Mouse (Mus musculus): ENCODE measurements around the gene Gm7029. TPM values are rescaled to one million over a fixed set of nuclear protein-coding genes. Genes with fewer than 3 reads are reported as not detected.

The Gm7029 gene
- polyA plus RNA-seq, 1 experiment from 2014 or later, result not detected

- H3K9ac ChIP-seq (ENCODE audit: low read length), result peak within 1 kb of the TSS; percentile 95
- H3K27ac ChIP-seq (ENCODE audit: low read length), result peak within 1 kb of the TSS; percentile 94
- no peaks in the 10 kb centered on the region for H3K27me3 ChIP-seq (ENCODE audit: control insufficient read depth, insufficient read depth, low read depth, low read length)
- ATAC-seq (ENCODE audit: low read depth), result peak; percentile 97
- H3K4me1 ChIP-seq (replicated peaks; ENCODE audit: control insufficient read depth, insufficient read depth, low read length), result peaks cover 8% of the 10 kb centered on the region
- peaks cover 27% of the 10 kb centered on the region for H3K36me3 ChIP-seq (ENCODE audit: control insufficient read depth, insufficient read depth, low read length)
- peak within 1 kb of the TSS; percentile 92 for H3K4me2 ChIP-seq (ENCODE audit: low read depth, low read length)
- WGBS, result under 1% methylated on average over 68 of the region's 68 CpGs
- no peaks in the 10 kb centered on the region for H3K9me3 ChIP-seq (ENCODE audit: control insufficient read depth, low read length)
- H3K4me3 ChIP-seq (ENCODE audit: low read length), result peak within 1 kb of the TSS; percentile 99
Measured at GRCm38 (mm10) chr17:33909077-33909868, 35.6 kb downstream of the Gm7029 start, which contains the start of gene Daxx. TSS of gene Daxx (plus strand) at chr17:33909414.

- Histone ChIP-seq H3K4me3 (ENCODE audit: low read length) (peak overlapping the region; percentile 99), H3K27ac (ENCODE audit: low read length) (peak overlapping the region; percentile 94), H3K4me1 (replicated peaks; ENCODE audit: control insufficient read depth, insufficient read depth, low read length) (peaks cover 10% of the 10 kb centered on the region), H3K9ac (ENCODE audit: low read length) (peak overlapping the region; percentile 95), H3K36me3 (ENCODE audit: control insufficient read depth, insufficient read depth, low read length) (peaks cover 28% of the 10 kb centered on the region), H3K27me3 (ENCODE audit: control insufficient read depth, insufficient read depth, low read depth, low read length) (no peaks in the 10 kb centered on the region), H3K4me2 (ENCODE audit: low read depth, low read length) (peak overlapping the region; percentile 92), H3K9me3 (ENCODE audit: control insufficient read depth, low read length) (no peaks in the 10 kb centered on the region)
- WGBS, result under 1% methylated on average over 14 of the region's 14 CpGs
- no peak for ATAC-seq (ENCODE audit: low read depth)
Measured at GRCm38 (mm10) chr17:33909869-33910250, 36.2 kb downstream of the Gm7029 start.

- peak overlapping the region; percentile 94 for H3K27ac ChIP-seq (ENCODE audit: low read length)
- H3K27me3 ChIP-seq (ENCODE audit: control insufficient read depth, insufficient read depth, low read depth, low read length), result no peaks in the 10 kb centered on the region
Measured at GRCm38 (mm10) chr17:33910346-33911051, 36.9 kb downstream of the Gm7029 start.

DNA sequence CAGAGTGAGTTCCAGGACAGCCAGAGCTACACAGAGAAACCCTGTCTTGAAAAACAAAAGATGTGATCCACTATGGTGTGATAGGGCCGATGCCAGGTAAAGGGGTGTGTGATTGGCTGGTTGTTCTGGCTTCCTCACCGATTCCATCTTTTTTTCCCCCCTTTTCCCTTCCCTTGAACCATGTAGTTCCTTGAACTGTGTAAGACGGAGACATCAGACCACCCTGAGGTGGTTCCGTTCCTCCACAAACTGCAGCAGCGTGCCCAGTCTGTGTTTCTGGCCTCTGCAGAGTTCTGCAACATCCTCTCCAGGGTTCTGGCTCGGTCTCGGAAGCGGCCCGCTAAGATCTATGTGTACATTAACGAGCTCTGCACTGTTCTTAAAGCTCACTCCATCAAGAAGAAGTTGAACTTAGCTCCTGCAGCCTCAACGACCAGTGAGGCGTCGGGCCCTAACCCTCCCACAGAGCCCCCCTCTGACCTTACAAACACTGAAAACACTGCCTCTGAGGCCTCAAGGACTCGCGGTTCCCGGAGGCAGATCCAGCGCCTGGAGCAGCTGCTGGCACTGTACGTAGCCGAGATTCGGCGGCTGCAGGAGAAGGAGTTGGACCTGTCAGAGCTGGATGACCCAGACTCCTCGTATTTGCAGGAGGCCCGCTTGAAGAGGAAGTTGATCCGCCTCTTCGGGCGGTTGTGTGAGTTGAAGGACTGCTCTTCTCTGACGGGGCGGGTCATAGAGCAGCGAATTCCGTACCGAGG lies 37.6 kb downstream of the Gm7029 start:
- Histone ChIP-seq H3K27ac (ENCODE audit: low read length) (no peak overlapping the region), H3K4me3 (ENCODE audit: low read length) (no peak overlapping the region), H3K9me3 (ENCODE audit: control insufficient read depth, low read length) (no peaks in the 10 kb centered on the region), H3K4me1 (replicated peaks; ENCODE audit: control insufficient read depth, insufficient read depth, low read length) (peaks cover 17% of the 10 kb centered on the region), H3K9ac (ENCODE audit: low read length) (no peak overlapping the region), H3K36me3 (ENCODE audit: control insufficient read depth, insufficient read depth, low read length) (peaks cover 28% of the 10 kb centered on the region), H3K27me3 (ENCODE audit: control insufficient read depth, insufficient read depth, low read depth, low read length) (no peaks in the 10 kb centered on the region), H3K4me2 (ENCODE audit: low read depth, low read length) (no peak overlapping the region)
- no peak for ATAC-seq (ENCODE audit: low read depth)
- 81% methylated on average over 31 of the region's 31 CpGs for WGBS

More at GRCm38 (mm10) chr17:33910346-33911051, 36.9 kb downstream of the Gm7029 start:
- H3K9ac ChIP-seq (ENCODE audit: low read length), result peak overlapping the region; percentile 95
- peaks cover 28% of the 10 kb centered on the region for H3K36me3 ChIP-seq (ENCODE audit: control insufficient read depth, insufficient read depth, low read length)
- peak overlapping the region; percentile 92 for H3K4me2 ChIP-seq (ENCODE audit: low read depth, low read length)
- H3K4me3 ChIP-seq (ENCODE audit: low read length), result peak overlapping the region; percentile 99
- 46% methylated on average over 11 of the region's 11 CpGs for WGBS
- H3K4me1 ChIP-seq (replicated peaks; ENCODE audit: control insufficient read depth, insufficient read depth, low read length), result peaks cover 16% of the 10 kb centered on the region
- ATAC-seq (ENCODE audit: low read depth), result no peak
- H3K9me3 ChIP-seq (ENCODE audit: control insufficient read depth, low read length), result no peaks in the 10 kb centered on the region

GRCm38 (mm10) chr17:33911813-33912414 lies 38.3 kb downstream of the Gm7029 start:
- Histone ChIP-seq H3K9ac (ENCODE audit: low read length) (no peak overlapping the region), H3K9me3 (ENCODE audit: control insufficient read depth, low read length) (no peaks in the 10 kb centered on the region), H3K4me2 (ENCODE audit: low read depth, low read length) (no peak overlapping the region), H3K4me3 (ENCODE audit: low read length) (no peak overlapping the region), H3K27ac (ENCODE audit: low read length) (no peak overlapping the region), H3K36me3 (ENCODE audit: control insufficient read depth, insufficient read depth, low read length) (peaks cover 28% of the 10 kb centered on the region), H3K27me3 (ENCODE audit: control insufficient read depth, insufficient read depth, low read depth, low read length) (no peaks in the 10 kb centered on the region), H3K4me1 (replicated peaks; ENCODE audit: control insufficient read depth, insufficient read depth, low read length) (peaks cover 20% of the 10 kb centered on the region)
- no peak for ATAC-seq (ENCODE audit: low read depth)
- WGBS, result 86% methylated on average over 28 of the region's 28 CpGs

GRCm38 (mm10) chr17:33913264-33913663 lies 39.6 kb downstream of the Gm7029 start:
- no peak overlapping the region for H3K27ac ChIP-seq (ENCODE audit: low read length)
- 88% methylated on average over 10 of the region's 10 CpGs for WGBS
- peaks cover 20% of the 10 kb centered on the region for H3K4me1 ChIP-seq (replicated peaks; ENCODE audit: control insufficient read depth, insufficient read depth, low read length)
- no peak overlapping the region for H3K4me2 ChIP-seq (ENCODE audit: low read depth, low read length)
- H3K4me3 ChIP-seq (ENCODE audit: low read length), result no peak overlapping the region
- H3K9ac ChIP-seq (ENCODE audit: low read length), result no peak overlapping the region
- H3K36me3 ChIP-seq (ENCODE audit: control insufficient read depth, insufficient read depth, low read length), result peaks cover 39% of the 10 kb centered on the region
- no peak for ATAC-seq (ENCODE audit: low read depth)
- H3K27me3 ChIP-seq (ENCODE audit: control insufficient read depth, insufficient read depth, low read depth, low read length), result no peaks in the 10 kb centered on the region
- H3K9me3 ChIP-seq (ENCODE audit: control insufficient read depth, low read length), result no peaks in the 10 kb centered on the region

- H3K27ac ChIP-seq (ENCODE audit: low read length), result no peak overlapping the region
- whole genome bisulfite sequencing, result 93% methylated on average over 8 of the region's 8 CpGs
- no peaks in the 10 kb centered on the region for H3K27me3 ChIP-seq (ENCODE audit: control insufficient read depth, insufficient read depth, low read depth, low read length)
- H3K4me1 ChIP-seq (replicated peaks; ENCODE audit: control insufficient read depth, insufficient read depth, low read length), result peaks cover 26% of the 10 kb centered on the region
- no peak overlapping the region for H3K4me2 ChIP-seq (ENCODE audit: low read depth, low read length)
- H3K9me3 ChIP-seq (ENCODE audit: control insufficient read depth, low read length), result no peaks in the 10 kb centered on the region
- no peak for ATAC-seq (ENCODE audit: low read depth)
- H3K36me3 ChIP-seq (ENCODE audit: control insufficient read depth, insufficient read depth, low read length), result peaks cover 39% of the 10 kb centered on the region
- no peak overlapping the region for H3K9ac ChIP-seq (ENCODE audit: low read length)
- no peak overlapping the region for H3K4me3 ChIP-seq (ENCODE audit: low read length)
Measured at GRCm38 (mm10) chr17:33913905-33914304, 40.3 kb downstream of the Gm7029 start.

- Histone ChIP-seq H3K27me3 (ENCODE audit: control insufficient read depth, insufficient read depth, low read depth, low read length) (no peaks in the 10 kb centered on the region), H3K4me3 (ENCODE audit: low read length) (no peak overlapping the region; the same call in 1 of the 2 replicates), H3K27ac (ENCODE audit: low read length) (0 out of 2 replicates have a peak overlapping the region, but pooled peaks have one; percentile 42), H3K4me2 (ENCODE audit: low read depth, low read length) (peak overlapping the region; percentile 73), H3K9me3 (ENCODE audit: control insufficient read depth, low read length) (no peaks in the 10 kb centered on the region), H3K36me3 (ENCODE audit: control insufficient read depth, insufficient read depth, low read length) (peaks cover 39% of the 10 kb centered on the region), H3K4me1 (replicated peaks; ENCODE audit: control insufficient read depth, insufficient read depth, low read length) (peaks cover 30% of the 10 kb centered on the region), H3K9ac (ENCODE audit: low read length) (no peak overlapping the region)
- no peak for ATAC-seq (ENCODE audit: low read depth)
- 72% methylated on average over 13 of the region's 13 CpGs for WGBS
Measured at GRCm38 (mm10) chr17:33914969-33915391, 41.3 kb downstream of the Gm7029 start.
